Mouse (Mus musculus) frontal cortex, adult 2 months (tissue): ENCODE data around the gene C2cd4d. TPM values are rescaled to one million over a fixed set of nuclear protein-coding genes. Genes with fewer than 3 reads are reported as not detected.
A peak's percentile ranks its signal among the peaks of the same experiment; 100 is the strongest.

ENCODE experiments used
- DNase-seq, 2 experiments: peaks; one replicate each; pipeline ENCODE4 v3.0.0; 2022; ENCODE audit warnings: low spot score in 1 of 2; ENCODE audit errors: extremely low spot score in 1 of 2
- polyA plus RNA-seq: library from polyadenylated mRNA; depleted of rRNA; stranded (reverse); fragments of >200 nt; gene quantifications from 2 replicates; pipeline ENCODE4 v1.2.3, GENCODE M21; 2012; rRNA removed

C2cd4d gene
- 1.4 and 1.5 TPM in 2 replicates for polyA plus RNA-seq

DNA sequence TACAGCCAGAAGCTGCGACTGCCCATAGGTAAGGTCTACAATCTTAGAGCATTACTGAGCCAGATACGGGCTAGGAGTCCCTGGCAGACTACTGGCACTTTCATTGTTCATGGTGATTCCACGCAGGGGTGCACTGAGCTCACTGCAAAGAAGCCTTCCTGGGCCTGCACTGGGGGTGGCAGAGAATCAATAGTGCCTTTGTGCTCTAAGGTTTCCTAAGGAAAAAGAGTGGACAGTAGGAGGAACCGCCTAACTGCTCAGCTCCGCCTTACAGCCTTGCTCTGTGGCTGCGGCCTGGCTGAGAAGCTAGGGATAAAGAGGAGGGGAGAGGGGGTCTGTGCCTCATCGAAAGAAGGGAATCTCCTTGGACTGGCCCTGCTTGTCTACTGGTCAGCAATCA lies at the start of gene C2cd4d:
TSS of gene C2cd4d (plus strand) at position 301 of the 400 bp plus-strand sequence.
- no peak for DNase-seq

DNA sequence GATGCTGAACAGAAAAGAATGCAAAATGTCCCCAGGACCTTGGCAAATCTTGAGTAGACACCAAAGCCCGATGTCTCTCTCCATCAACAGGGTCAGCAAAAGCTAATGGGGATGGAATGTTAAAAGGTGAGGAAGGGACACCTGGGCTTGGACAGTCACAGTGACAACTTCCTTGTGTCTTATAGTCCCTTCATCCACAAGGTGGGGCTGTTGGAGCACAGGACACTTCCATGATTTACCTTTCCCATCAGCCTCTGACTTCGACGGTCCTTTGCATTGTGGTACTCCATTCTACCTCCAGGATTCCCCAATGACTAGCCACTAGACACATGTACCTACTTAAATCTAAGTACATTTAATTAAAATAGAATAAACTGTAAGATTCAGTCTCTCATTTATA lies 33.6 kb upstream of the C2cd4d start:
- no peak for DNase-seq

DNA sequence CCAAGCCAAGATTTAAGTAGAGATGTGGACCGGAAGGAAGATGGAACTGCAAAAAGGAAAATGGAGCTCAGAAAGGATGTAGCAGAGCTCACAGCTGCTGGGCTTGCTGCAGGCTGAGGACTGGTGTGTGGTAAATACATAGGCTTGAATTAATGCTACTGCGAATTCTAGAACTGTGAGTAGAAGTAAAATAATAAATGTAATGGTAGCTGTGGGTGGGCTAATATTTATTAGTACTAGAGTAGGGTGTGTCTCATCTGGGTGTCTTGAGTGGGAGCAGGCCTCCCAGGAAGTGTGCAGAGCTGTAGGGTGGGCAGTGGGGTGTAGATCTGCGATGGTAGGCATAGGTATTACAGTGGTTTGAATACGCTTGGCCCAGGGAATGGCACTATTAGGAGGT lies 27.8 kb upstream of the C2cd4d start:
- no peak for DNase-seq

DNA sequence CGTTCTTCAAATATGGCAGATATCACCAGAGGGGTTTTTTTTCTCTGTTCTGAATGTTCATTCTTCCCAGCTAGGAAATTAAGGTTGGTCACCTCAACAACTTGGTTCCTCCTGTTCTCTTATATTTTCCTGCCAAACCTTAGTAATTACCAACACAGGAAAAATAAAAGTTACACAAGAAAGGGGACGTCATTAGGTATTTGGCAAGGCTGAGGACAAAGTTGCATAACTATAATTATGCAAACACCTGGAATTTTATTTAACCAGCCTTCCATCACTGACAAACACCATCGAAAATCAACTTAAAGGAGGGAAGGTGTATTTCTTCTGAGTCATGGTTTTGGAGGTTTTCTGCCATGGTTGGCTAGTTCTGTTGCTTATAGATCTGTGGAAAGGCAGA lies 23.7 kb upstream of the C2cd4d start:
- DNase-seq: no peak

DNA sequence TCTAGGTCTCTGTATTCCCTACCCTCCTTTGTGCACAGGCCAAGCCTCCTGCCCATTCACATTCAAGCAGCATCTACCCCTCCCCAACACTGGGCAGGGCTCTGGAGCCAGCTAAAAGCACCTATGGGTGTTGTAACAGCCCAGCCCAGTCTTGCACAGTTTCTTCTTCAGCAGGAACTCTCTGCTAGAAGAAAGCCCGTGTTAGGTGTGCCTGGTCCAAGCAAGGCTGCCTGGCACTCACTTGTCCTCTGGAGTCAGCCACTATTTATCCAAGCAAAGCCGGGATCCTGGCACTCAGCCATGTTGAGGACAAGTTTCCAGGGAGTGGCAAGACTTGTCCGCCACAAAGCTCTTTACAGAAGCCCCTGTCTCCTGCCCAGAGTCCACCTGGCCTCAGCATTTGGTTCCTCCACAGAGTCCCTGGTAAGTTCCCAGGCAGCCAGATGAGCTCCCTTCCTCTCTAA lies 20.2 kb upstream of the C2cd4d start, which contains the start of gene Them5:
TSS of gene Them5 (plus strand) at position 141 of the 464 bp plus-strand sequence.
- DNase-seq: no peak

DNA sequence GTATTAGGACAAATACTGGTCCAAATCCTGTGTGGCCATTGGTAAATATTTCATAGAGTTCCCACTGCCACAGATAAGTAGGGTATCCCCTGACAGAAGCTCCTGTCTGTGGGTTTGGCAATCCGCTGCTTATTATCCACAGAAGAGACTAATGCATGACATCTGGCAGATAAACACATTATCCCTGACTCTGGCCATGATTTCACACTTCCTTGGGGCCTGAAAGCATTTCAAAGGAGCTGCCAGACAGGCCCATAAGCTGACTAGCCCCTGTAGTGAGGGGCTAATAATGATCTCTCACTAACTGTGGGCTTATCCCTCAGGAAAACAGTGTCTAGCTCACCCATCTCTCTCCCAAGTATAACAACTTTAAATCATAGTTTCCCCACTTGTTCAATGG lies 19.7 kb upstream of the C2cd4d start:
- DNase-seq: no peak

DNA sequence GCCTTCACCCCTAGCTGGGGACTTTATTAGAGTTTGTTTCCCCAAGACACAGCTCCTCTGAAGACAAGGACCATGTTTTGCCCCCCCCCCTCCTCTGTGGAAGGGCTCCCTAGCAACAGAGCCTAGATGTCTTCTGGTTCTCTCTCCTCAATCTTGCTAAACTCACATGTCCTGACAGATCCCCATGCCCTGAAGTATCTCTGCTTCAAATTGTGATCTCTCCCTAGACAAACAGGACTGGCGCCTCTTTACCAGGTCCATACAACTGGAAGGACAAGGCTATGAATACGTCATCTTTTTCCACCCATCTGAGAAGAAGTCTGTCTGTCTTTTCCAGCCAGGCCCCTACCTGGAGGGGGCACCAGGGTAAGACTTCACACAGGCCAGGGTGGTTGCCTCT lies 18.1 kb upstream of the C2cd4d start:
- no peak for DNase-seq

DNA sequence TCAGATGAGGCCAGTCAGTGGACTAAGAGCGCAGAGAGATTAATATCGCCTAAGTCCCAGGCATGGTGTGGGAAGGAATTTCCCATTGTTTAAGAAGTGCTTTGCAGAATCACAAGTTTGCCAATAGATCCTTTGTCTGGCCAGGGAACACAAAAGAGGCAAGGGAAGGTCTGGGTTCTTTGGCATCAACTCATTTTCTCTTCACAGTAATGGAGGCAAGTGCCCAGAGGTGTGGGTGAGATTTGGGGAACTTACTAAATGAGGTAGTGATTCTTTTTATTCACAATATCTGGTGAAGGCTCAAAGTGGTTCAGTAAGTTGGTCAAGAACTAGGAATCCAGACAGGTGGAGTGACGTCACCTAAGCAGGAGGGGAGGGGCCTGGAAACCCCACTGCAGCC lies 17.3 kb upstream of the C2cd4d start:
- no peak for DNase-seq

DNA sequence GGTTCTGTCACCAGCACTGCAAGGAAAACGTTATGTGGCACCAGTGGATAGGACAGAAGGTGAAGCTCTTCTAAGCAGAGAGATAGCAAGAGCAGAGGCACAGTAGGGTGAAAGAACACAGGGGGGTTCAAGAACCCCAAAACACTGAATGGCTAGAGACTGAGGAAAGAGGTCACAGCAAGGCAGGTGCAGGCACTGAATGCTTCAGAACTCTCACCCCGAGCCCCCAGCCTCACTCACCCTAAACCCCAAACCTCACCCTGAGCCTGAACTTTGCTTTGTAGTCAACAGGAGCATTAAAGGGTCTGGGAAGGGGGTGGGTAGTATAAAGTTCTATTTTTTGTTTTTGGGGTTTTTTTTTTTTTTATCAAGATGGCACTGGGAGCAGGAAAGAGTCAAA lies 14.1 kb upstream of the C2cd4d start:
- no peak for DNase-seq

DNA sequence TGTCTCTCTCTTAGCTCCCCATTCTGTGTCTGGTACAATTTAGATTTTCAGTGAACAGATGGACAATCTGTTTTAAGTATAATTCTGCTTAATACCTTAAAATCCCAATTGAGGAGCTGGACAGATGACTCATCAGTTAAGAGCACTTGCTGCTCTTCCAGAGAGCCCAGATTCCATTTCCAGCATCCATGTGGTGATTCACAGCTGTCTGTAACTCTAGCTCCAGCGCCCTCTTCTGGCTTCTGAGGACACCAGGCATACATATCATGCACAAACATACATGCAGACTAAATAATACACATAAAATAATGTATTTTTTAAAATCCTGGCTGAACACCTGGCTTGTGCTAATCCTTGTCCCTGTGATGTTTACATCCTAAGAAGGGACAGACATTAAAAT lies 1.4 kb upstream of the C2cd4d start:
- DNase-seq: peak in 1 of 2 experiments; percentile 50

DNA sequence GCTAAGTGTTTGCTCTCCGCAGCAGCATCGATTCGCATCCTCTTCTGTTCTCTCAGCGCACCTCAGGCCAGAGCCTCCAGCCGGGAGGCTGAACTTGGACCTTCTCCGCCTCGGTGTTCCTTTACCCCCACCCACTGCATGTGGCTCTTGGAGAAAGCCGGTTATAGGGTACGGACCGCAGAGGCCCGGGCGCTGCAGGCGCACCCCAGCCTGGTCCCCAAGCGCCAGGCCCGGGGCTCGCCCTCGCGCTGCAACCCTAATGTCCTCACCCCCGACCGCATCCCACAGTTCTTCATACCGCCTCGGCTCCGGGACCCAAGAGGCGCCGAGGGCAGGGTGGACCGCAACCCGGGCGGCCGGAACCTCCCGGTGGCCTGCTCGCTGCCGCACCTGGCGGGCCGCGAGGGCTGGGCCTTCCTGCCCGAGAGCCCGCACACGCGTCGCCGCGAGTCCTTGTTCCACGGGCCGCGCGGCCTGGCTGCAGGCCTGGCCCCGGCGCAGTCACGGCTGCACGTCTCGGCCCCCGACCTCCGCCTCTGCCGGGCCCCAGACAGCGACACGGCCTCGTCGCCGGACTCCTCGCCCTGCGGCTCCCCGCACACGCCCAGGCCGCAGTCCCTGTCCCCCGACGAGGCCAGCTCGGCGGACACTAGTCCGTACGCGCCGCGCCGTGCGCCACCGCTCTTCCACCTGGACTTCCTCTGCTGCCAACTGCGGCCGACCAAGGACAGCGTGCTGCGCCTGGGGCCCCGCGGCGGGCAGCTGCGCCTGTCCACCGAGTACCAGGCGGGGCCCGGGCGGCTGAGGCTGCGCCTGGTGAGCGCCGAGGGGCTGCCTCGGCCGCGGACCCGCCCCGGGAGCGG lies 1.3 kb downstream of the C2cd4d start:
- no peak for DNase-seq

DNA sequence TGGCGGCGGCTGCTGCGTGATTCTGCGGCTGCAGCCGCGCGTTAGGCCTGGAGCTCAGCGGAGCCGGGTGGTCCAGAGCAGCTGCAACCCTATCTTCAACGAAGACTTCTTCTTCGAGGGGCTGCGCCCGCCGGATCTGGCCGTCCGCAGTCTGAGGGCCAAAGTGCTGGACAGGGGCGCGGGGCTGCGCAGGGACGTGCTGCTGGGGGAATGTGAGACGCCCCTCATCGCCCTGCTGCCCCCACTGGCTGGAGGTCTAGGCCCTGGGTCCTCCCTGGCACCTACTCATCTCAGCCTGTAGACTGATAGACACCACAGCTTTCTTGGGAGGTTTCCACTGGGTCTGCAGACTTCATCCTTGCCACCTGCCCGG lies 1.9 kb downstream of the C2cd4d start:
- DNase-seq: no peak

DNA sequence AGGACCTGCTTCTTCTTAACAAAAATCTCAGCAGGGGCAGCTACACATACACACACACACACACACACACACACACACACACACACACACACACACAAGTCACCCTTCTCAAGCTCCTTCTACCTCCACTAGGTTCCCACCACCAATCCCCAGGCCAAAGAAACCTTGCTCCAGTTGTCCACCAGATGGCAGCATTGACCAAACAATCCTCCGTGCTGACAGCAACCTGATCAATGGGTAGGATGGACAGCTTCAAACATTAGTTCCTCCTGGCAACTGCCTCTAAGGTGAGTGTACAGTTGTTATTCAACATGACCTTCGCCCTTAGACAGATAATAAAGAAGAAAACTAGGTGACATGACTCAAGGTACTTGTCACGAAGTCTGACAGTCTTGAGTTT lies 4.5 kb downstream of the C2cd4d start:
- peak; percentile 58 to 94 for DNase-seq

DNA sequence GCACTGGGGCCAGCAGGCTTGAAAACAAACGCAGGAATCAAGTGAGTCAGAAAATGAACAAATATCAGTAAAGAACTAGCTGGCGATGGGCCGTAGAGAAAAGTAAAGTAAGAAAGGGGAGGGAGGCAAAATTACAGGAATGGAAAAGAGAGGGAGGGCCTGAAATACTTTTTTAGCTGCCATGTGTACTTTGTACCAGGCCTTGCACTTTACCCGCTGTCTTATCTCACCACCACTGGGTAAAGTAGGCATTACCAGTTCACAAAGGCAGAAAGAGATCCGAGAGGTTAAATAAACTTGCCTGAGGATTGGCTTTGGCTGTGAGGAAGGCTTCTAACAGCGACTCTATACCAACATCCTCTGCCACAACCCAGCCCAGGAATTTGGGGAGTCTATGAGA lies 5.3 kb downstream of the C2cd4d start:
- no peak for DNase-seq

DNA sequence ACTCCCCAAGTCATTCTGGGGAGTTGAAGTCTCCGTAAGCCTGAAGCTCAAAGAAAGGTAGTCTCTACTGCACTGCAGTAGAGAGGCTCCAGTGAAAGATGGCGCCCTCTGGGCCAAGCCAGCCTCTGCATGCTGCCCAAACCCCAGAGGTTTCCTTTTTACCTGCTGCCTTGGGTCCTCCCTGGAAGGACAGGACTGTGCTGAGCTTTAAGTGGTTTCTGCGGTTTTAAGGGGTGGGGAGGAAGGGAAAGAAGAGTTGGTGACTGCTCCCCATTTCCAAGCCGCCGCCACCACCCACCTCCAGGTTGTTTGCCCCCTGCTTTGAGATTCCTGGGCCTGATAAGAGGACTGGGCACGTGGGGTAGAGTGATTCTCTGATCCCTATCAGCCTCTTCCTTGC lies 6.4 kb downstream of the C2cd4d start:
- no peak for DNase-seq

DNA sequence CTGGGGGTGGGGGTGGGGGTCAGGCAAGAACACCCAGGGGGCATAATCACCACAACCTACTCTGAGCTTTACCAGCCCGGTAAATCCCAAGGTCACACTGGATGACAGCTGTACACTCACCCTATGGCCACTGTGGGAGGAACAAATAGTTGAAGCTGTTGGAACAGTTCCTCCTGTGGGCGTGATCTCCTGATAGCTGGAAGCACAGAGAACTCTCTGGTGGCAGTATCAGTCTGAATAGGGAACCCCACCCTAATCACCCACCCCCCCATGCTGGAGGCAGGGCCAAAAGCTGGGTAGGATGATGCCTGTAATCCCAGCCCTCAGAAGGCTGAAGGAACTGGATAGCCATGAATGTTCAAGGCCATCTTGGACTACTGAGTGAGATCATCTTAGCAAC lies 7.5 kb downstream of the C2cd4d start:
- DNase-seq: no peak

DNA sequence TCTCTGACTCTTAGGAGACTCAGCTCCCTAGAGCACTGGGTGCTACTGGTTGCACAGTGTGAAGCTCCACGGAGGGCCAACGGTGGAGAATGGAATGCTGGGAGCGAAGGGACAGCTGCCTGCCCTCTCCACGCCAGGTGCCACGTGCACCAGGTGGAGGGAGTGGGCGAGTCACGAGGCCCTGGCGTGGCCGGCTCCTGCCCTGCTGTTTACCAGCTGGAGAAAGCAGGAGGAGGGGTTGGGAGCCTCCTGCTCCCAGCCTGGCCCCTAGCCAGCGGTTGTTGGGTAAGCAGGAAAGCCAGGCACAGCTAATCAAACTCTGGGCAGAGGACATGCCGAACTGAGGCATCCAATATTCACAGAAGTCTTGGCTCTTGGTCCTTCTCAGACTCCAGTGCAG lies 9.4 kb downstream of the C2cd4d start:
- DNase-seq: no peak

DNA sequence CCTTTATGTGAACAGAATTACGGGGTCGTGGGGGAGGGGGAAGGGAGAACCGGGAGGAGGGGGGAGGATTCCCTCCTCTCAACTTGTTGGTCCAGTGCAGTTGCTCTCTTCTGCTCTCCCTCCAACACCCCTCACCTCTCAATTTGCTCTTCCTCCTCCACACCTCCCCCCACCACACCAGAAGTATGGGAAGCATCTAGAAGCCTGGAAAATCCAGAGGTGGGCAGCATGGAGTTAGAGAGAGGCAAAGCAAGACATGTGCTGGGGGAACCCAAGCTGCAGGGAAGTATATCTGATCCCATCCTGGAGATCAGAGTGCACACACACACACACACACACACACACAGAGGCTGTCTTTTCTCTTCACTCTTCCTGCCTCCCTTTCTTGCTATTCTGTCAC lies 9.8 kb downstream of the C2cd4d start:
- no peak for DNase-seq

DNA sequence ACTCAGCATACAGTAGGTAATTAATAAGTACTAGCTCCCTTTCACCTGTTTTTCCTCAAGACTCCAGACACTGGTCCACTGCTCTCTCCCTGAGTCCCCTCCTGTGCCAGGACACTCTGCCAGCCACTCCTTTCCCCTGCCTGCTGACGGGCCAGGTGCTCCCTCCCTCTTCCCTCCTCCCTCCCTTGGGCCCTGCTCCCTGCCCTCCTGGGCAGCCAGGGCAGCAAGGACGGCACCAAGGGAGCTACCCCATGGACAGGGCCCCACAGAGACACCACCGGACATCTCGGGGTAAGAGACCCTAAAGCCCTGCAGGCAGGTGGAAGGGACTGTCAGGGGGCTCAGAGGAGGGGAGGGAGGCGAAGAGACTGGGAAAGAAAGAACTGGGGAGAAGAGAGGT lies 10.4 kb downstream of the C2cd4d start, which contains the start of gene Rorc:
TSS of gene Rorc (plus strand) at position 154 of the 400 bp plus-strand sequence.
- DNase-seq: no peak

DNA sequence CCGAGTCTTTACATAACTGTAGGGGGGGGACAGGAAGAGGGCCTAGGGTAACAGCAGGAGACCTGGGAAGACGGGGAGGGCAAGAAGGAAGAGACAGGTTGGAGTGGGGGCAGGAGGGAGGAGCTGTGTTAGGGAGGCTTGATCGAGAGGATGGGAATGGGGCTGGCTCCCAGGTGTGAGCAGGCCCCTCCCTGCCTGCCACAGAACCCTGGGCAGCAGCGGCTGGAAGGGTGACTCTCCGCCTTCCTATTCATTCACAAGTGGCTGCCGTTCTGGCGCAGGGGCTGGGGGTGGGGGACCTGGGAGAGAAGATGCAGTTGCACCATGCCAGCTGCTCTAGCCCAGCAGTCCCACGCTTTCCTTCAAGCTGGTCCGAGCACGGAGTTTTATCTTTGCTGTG lies 10.9 kb downstream of the C2cd4d start:
- DNase-seq: no peak

DNA sequence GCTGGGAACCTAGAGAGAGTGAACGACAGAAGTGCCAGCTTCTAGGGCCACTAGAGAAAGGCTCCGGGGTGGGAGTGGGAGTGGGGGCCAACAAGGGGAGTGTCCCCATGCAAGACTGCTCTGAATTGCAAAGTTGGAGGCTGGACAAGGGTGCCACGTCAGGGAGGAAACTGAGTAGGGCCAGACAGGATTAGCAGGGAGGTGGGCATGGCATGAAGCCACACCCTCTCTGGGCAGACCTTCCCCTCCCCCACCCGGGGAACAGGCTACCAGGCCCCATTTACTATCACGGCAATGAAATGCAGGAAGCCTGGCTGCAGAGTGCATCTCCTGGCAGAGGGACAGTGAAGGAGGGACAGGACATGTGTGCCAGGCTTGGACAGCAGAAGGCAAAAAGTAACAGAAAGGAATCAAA lies 11.4 kb downstream of the C2cd4d start:
- no peak for DNase-seq

DNA sequence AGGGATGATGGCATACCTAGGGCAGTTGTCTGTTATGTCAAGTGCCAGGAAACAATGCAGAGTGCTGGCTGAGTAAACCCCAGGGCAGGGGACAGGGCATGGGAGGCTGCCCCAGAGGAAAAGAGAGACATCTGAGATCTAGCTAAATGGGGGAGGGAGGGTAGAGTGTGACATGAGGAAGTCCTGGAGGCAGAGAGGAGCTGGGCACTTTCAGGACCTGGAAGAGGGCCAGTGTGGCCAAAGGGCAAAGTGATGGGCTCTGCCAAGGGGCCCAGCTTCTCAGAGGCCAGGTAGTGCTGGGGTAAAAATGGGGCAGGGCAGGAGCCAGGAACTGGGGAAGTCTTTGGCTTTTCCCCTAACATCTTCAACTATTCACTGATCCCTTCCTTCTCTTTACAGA lies 12.4 kb downstream of the C2cd4d start:
- no peak for DNase-seq
